Mouse (Mus musculus) spleen, postnatal 10 days (tissue): ENCODE results near the gene Ubr3.

Experiments used
- DNase-seq, 2 experiments: peaks; one replicate each; pipeline ENCODE4 v3.0.0; 2021 to 2022; ENCODE audit warnings: low spot score in 2 of 2

The Ubr3 gene

DNA sequence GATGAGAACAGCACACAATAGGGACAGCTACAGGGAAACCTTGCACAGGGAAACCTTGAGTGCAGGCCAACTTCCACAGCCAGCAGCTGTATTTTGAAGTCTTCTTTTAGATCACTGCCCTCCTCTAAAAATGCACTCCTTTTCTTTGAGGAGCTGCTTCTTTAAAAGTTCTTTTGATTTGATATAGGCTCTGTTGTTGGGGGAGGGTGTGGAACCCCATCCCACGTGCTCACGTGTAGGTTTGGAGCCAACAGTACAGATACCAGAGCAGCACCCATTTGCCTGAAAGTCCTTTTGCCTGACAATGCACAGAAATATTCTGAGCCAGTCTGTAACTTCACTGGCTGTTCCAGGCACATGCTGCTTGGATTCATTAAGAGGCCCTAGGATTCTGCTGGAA is 134.4 kb downstream of the Ubr3 start:
- no peak for DNase-seq

DNA sequence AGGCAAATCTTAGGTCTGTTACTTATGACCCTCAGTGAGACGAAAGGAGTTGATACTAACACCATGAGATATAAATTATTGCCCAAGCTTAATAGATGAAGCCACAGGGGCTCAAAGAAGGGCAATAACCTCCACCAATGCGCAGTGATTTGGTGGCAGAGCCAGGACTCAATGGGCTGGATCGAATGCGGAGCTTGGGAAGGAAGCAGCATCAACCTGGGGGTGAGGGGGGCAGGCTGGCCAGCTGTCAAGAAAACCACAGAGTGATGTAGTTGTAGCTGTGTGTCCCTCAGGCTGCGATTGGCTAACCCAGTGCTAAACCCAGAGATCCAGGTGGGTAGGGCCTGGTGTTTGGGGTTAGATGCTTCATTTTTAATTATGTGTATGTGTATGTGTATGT is 137.8 kb downstream of the Ubr3 start:
- no peak for DNase-seq

DNA sequence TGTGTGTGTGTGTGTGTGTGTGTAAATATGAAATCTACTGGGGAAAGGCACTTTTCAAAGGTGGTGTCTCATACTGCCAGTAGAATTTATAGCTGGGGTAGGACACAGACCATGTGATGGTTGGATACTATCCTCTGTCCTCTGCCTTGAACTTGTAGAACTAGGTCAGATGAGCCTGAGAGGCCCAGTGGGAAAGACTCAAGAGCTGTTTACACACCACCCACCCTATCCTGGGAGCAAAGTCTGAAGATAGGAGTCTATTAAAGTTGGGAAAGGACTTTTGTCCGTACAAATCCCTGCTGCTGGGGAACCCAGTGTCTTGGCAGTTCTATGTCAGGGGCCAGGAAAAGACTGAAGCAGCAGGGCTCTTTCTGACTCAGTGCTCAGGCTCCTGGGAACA is 138.3 kb downstream of the Ubr3 start:
- DNase-seq, result no peak

DNA sequence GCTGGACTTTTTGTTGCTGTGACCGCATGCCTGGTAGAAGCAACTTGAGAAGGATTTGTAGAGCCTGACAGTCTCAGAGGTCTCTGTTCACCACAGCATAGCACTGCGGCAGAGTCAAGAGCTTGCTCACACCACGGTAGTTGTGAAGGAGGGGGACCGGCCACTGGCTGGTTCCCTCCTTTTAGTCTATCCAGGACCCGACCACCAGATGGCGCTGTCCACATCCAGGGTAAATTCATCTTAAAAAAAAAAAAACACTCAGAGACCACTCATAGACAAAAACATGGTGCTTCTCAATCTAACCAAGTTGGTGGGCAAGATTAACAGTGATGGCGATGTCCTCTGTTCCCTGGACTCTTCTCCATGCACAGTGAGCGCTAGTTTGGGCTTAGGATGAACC is 140.2 kb downstream of the Ubr3 start:
- peak; percentile 28 to 76 for DNase-seq

DNA sequence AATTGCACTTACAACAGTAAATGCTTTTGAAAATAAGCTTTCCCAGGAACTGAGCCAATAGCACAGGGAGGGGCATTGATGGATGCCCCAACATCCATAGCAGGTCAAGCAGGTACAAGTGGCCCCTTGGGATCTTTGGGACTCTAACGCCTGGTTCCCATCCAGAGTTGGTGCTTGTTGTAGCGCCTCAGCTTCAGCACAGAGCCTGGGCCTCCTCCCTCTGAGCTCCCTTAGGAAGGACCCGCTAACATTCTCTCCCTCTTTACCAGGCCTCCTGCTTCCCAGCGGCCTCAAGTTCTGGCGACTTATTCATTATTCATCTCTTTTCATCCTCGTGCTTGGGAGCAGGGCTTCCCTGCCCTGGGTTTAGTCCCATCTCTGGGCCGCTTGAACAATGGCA is 141.7 kb downstream of the Ubr3 start, which contains the start of gene Myo3b:
TSS of gene Myo3b (plus strand) at position 375 of the 400 bp plus-strand sequence.
- DNase-seq, result no peak

DNA sequence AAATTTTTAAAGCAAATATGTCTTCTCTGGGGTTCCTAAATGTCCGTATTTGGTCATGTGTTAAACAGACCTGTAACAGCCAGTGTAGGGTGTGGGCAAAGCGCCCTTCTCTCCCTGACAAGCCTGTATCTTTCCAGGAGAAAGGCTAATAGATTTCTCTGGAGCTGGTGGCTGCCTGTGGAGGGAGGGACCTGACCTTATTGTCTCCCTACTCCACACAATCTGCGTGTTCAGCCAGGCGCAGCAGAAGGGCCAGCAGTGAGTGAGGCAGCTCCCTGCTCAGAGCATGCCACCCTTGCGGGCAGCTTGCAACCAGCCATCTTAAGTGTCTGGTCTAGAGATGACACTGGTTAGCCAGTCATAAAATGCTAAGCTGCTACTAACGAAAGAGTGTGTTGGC is 147.4 kb downstream of the Ubr3 start:
- no peak for DNase-seq

DNA sequence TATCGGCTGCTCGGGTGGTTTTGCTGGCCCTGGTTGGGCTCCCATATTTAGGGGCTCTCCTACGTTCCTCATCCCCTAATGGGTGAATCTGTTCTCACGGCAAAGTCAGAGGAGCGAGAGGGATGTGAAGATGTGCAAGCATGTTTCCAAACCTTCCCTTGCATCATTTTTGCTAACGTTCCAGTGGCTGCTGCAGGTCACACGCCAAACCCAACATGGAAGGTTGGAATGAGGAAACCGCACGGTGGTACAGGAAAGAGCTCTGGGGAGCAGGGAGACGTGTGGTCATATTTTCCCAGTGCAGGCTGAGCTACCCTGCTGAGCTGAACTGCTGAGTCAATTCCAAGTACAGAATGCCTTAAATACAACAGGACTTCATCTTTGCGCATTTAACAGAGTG is 150.8 kb downstream of the Ubr3 start:
- DNase-seq, result no peak

DNA sequence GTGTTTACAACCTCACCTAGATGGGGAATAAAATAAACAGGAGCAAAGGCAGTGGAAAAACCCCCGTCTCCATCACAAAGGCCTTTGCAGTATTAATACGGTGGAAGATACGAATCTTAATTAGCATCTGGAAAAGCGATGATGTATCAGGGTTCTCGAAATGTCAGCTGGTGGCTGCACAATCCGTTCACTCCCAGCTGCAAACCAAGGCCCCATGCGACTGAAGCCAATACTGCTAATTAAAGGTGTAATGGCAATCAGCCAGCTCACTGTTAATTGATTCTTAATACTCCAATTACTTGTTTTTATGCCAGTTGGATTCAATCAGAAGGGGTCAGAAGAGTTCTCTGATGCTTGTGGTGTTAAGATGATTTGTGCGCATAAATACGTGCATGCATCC is 156.8 kb downstream of the Ubr3 start:
- DNase-seq, result no peak

DNA sequence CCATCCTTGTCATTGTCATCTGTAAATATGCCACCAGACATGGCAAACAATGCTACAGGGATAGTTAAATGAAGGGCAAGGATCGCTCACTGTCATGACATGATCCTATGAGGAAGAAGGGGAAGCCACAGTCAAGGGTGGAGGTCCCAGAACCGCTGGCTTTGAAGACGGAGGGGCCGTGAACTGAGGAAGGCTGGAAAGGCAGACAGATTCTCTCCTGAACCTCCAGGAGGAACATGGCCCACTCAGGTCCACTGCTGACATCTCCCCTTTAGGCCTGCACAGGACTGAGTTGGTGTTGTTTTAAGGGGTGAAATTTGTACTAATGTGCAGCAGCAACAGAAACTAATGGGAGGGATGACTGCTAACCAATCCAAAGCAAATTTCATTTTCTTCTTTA is 161.2 kb downstream of the Ubr3 start:
- no peak for DNase-seq

DNA sequence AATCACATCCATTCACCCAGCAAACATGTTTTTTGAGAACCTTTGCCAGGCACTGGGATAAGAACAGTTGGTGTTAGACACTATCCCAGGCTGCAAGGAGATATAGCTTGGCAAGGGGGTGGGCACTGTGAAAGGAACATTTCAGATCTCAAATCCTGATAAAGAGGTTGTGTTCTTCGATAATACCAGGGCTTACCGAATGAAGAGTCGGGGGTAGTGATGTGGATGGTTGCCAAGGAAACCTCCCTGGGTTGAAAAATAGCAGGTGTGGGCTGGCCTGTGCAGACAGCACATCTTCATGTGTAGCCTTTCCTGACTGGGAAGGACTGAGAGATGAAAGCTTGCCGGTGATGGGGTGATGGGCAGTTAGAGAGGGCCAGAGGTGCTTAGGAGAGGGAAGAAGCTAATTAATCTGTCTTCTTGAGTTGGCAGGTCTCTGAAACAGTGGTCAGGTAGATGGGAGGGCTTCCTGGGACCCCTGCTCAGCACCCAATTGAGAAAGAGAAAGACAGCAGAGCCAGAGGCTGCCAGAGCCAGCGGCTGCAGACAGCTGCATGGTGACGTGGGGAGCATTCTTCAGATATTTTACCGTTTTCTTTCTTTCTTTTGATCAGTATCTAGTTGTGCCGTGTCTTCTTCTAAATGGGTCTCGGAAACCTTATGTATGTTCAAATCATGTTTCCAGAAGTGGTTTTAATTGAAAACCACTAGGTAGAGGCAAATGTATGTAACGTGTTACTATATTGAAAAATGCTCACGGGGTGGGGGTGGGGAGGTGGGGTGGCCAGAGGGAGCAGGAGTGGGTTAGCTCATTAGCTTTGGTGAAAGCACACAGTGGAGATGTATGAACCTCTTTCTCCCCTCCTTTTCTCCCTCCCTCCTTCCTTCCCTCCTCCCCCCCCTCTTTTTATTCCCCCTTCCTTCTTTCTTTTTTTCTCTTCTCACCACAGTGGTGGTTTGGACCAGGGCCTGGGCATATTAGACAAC is 163.6 kb downstream of the Ubr3 start:
- no peak for DNase-seq

DNA sequence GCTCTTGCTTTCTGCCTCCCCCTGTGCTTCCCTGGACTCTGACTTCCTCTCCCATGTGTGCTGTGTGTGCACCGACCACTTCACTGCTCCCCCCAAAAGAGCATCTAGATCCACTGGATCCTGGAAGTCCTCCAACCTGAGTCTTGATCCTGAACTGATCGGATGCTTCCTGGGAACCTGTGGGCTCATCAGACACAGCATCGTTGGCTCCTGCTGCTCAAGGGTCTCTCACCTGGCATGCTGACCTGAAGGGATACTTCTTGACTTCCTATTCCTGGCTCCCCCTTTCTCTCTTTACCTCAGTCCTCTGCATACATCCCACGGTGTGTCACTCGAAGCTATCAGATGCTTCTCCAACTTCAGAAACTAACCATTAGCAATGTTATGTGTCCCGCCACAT is 168.1 kb downstream of the Ubr3 start:
- DNase-seq, result no peak

DNA sequence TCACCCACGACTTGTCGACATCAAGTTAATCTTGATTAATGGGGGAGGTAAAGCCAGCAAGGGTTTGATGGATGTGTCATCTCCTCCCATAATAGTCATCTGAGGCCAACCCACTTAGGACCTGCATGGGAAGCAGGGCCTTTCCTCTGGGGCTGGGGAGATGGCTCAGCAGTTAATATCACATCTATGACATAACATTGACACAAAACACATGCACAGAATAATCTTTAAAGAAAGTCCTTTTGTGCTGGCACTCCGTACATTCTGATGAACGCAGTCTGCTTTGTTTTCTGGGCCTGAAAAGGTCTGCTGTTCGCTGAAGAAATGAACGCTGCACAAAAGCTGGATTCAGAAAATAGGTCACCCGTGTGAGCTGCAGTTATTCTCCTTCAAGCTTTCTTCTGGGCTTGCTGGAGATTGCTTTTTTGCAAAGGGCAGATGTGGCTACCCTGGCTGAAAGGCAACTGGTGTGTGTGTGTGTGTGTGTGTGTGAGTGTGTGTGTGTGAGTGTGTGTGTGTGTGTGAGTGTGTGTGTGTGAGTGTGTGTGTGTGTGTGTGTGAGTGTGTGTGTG is 168.8 kb downstream of the Ubr3 start:
- DNase-seq, result no peak

DNA sequence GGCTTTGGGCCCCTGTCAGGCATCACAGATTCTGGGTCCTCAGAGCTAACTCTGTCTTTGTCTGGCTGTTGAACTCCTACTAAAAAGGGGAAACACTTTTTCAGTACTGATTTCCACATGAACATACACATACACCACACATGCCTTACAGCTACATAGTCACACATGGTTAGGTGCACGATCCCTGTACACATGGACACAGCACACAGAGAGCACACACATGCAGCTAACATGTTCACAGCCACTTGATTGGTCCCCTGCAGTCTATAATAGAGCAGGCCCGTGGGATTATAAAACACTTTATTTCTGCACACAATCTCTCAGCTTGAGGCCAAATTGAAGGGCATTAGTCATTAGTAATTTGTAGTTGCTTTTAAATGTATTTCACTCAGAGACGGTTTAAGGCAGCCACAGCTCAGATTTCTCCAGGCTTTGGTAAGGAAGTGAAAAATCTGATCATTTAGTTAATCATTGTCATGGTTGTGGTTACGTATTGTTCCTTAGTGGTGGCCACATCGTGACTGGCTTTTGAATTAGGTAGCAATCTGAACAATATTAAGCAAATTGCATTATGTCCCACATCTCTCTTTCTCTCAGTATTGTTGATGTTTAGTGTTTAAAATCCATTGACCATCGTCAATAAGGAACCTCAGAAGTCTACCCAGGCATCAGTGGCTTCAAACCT is 169.4 kb downstream of the Ubr3 start:
- no peak for DNase-seq

DNA sequence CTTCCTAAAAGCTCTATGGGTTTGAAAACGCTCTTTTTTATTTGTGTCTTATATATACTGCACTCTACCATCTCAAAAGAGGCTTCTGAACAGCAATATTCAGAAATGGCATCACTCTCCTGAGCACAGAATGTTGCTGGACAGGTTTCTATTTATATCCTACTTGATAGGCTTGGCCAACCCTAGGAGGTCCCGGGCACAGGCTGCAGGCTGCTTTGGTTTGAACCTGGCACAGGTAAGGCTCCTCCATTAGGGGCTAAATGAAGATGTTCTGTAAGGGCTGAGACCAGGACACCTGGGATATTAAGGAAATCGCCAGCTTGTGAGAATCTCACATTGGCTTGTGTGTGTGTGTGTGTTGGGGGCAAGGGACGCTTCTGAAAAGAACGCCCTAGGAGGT is 172.8 kb downstream of the Ubr3 start:
- peak in 1 of 2 experiments; percentile 4 for DNase-seq
